Mouse (Mus musculus): Measurements from ENCODE around the gene Rybp. TPM values are rescaled to one million over a fixed set of nuclear protein-coding genes. Genes with fewer than 3 reads are reported as not detected.

Rybp gene
- polyA plus RNA-seq, 1 experiment from 2014 or later = 19.0 TPM

- H3K4me2 ChIP-seq = no peak overlapping the region
- no peaks in the 10 kb centered on the region for H3K4me1 ChIP-seq
- H3K27me3 ChIP-seq (replicated peaks) = 0 out of 2 replicates have a peak, but pooled peaks cover 4% of the 10 kb centered on the region
- H3K27ac ChIP-seq = no peak overlapping the region
- no peak overlapping the region for H3K9ac ChIP-seq
- H3K4me3 ChIP-seq (replicated peaks) = no peak overlapping the region
- ATAC-seq (ENCODE audit: insufficient read depth, low FRiP score, low read depth) = no peak
- 19% methylated on average over 1 of the region's 1 CpGs for WGBS
- no peaks in the 10 kb centered on the region for H3K36me3 ChIP-seq
- no peaks in the 10 kb centered on the region for H3K9me3 ChIP-seq
Measured at GRCm38 (mm10) chr6:100185524-100185923, 101.8 kb downstream of the Rybp start.

- Histone ChIP-seq H3K4me3 (replicated peaks) (no peak overlapping the region), H3K4me1 (no peaks in the 10 kb centered on the region), H3K36me3 (no peaks in the 10 kb centered on the region), H3K27ac (no peak overlapping the region), H3K9me3 (no peaks in the 10 kb centered on the region), H3K9ac (no peak overlapping the region), H3K4me2 (no peak overlapping the region), H3K27me3 (replicated peaks) (no peaks in the 10 kb centered on the region)
- 82% methylated on average over 3 of the region's 3 CpGs for WGBS
- no peak for ATAC-seq (ENCODE audit: insufficient read depth, low FRiP score, low read depth)
Measured at GRCm38 (mm10) chr6:100183344-100183743, 103.9 kb downstream of the Rybp start.

GRCm38 (mm10) chr6:100180883-100181262, 106.4 kb downstream of the Rybp start:
- Histone ChIP-seq H3K9ac (no peak overlapping the region), H3K4me1 (no peaks in the 10 kb centered on the region), H3K27ac (no peak overlapping the region), H3K4me3 (replicated peaks) (no peak overlapping the region), H3K27me3 (replicated peaks) (no peaks in the 10 kb centered on the region), H3K4me2 (no peak overlapping the region), H3K9me3 (no peaks in the 10 kb centered on the region), H3K36me3 (no peaks in the 10 kb centered on the region)
- 54% methylated on average over 4 of the region's 4 CpGs for WGBS
- ATAC-seq (ENCODE audit: insufficient read depth, low FRiP score, low read depth) = no peak

- WGBS = 73% methylated on average over 4 of the region's 4 CpGs
- Histone ChIP-seq H3K4me2 (no peak overlapping the region), H3K27ac (no peak overlapping the region), H3K4me3 (replicated peaks) (no peak overlapping the region), H3K36me3 (no peaks in the 10 kb centered on the region), H3K9ac (no peak overlapping the region), H3K4me1 (no peaks in the 10 kb centered on the region), H3K9me3 (no peaks in the 10 kb centered on the region), H3K27me3 (replicated peaks) (no peaks in the 10 kb centered on the region)
- ATAC-seq (ENCODE audit: insufficient read depth, low FRiP score, low read depth) = no peak
Measured at GRCm38 (mm10) chr6:100180213-100180882, 106.9 kb downstream of the Rybp start.

GRCm38 (mm10) chr6:100178830-100179229, 108.5 kb downstream of the Rybp start:
- H3K9ac ChIP-seq = no peak overlapping the region
- no peak overlapping the region for H3K4me3 ChIP-seq (replicated peaks)
- no peaks in the 10 kb centered on the region for H3K4me1 ChIP-seq
- no peak for ATAC-seq (ENCODE audit: insufficient read depth, low FRiP score, low read depth)
- no peak overlapping the region for H3K27ac ChIP-seq
- no peaks in the 10 kb centered on the region for H3K36me3 ChIP-seq
- H3K9me3 ChIP-seq = no peaks in the 10 kb centered on the region
- no peaks in the 10 kb centered on the region for H3K27me3 ChIP-seq (replicated peaks)
- no peak overlapping the region for H3K4me2 ChIP-seq
- WGBS = 48% methylated on average over 3 of the region's 3 CpGs
